Mouse (Mus musculus): ENCODE results near the gene Nr5a2. TPM values are rescaled to one million over a fixed set of nuclear protein-coding genes. Genes with fewer than 3 reads are reported as not detected.

The Nr5a2 gene
- total and polyA plus RNA-seq, 2 experiments from 2014 or later, result 0.43 to 2.6 TPM

DNA sequence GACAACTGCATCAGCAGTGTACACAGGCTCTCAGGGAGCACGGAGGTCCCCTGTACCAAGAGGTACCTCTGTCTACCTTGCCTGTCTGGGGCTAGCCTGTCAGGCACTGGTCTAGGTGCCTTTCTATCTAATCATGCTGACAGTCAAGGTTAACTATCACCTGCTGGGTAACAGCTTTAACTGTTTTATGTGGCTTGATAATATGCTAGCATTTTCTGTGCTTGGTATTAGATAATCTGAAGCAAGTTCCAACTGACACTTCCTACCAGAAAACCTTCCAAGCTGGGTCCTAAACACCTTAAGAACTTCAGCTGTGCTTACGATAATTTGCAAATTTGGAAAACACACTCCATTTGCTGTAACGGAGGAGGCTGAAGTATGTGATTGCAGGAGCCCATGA is 17.6 kb upstream of the Nr5a2 start:
- Histone ChIP-seq H3K27ac (ENCODE audit: low read depth, low read length) (no peak overlapping the region), H3K4me1 (ENCODE audit: insufficient read depth, low read length) (no peaks in the 10 kb centered on the region), H3K36me3 (ENCODE audit: insufficient read depth, low read length) (no peaks in the 10 kb centered on the region), H3K4me2 (ENCODE audit: low read depth, low read length, poor library complexity, severe bottlenecking) (no peak overlapping the region), H3K4me3 (ENCODE audit: low read depth, low read length) (no peak overlapping the region), H3K27me3 (ENCODE audit: insufficient read depth, low read length) (no peaks in the 10 kb centered on the region), H3K9ac (replicated peaks; ENCODE audit: low read length, poor library complexity, severe bottlenecking) (no peak overlapping the region), H3K9me3 (ENCODE audit: low read length) (no peaks in the 10 kb centered on the region)
- WGBS, result 79% methylated on average over 3 of the region's 3 CpGs
- ATAC-seq (ENCODE audit: low FRiP score), result no peak
- no peak for DNase-seq (ENCODE audit: low spot score)
- TF ChIP-seq CTCF (IDR thresholded peaks at IDR 0.05), result no peak

- no peak overlapping the region for H3K27ac ChIP-seq (ENCODE audit: low read depth, low read length)
- H3K4me3 ChIP-seq (ENCODE audit: low read depth, low read length), result no peak overlapping the region
- no peak for TF ChIP-seq CTCF (IDR thresholded peaks at IDR 0.05)
- no peaks in the 10 kb centered on the region for H3K36me3 ChIP-seq (ENCODE audit: insufficient read depth, low read length)
- no peak for DNase-seq (ENCODE audit: low spot score)
- H3K4me2 ChIP-seq (ENCODE audit: low read depth, low read length, poor library complexity, severe bottlenecking), result no peak overlapping the region
- no peak overlapping the region for H3K9ac ChIP-seq (replicated peaks; ENCODE audit: low read length, poor library complexity, severe bottlenecking)
- 82% methylated on average over 3 of the region's 3 CpGs for WGBS
- no peak for ATAC-seq (ENCODE audit: low FRiP score)
- no peaks in the 10 kb centered on the region for H3K27me3 ChIP-seq (ENCODE audit: insufficient read depth, low read length)
- no peaks in the 10 kb centered on the region for H3K9me3 ChIP-seq (ENCODE audit: low read length)
- no peaks in the 10 kb centered on the region for H3K4me1 ChIP-seq (ENCODE audit: insufficient read depth, low read length)
These were observed 13.8 kb upstream of the Nr5a2 start for GRCm38 (mm10) chr1:136974040-136974439.

- Histone ChIP-seq H3K4me3 (ENCODE audit: low read depth, low read length) (no peak overlapping the region), H3K36me3 (ENCODE audit: insufficient read depth, low read length) (no peaks in the 10 kb centered on the region), H3K9me3 (ENCODE audit: low read length) (no peaks in the 10 kb centered on the region), H3K27me3 (ENCODE audit: insufficient read depth, low read length) (no peaks in the 10 kb centered on the region), H3K27ac (ENCODE audit: low read depth, low read length) (no peak overlapping the region), H3K4me2 (ENCODE audit: low read depth, low read length, poor library complexity, severe bottlenecking) (no peak overlapping the region), H3K4me1 (ENCODE audit: insufficient read depth, low read length) (no peaks in the 10 kb centered on the region), H3K9ac (replicated peaks; ENCODE audit: low read length, poor library complexity, severe bottlenecking) (no peak overlapping the region)
- WGBS, result 93% methylated on average over 5 of the region's 5 CpGs
- no peak for TF ChIP-seq CTCF (IDR thresholded peaks at IDR 0.05)
- DNase-seq (ENCODE audit: low spot score) (no peak), ATAC-seq (ENCODE audit: low FRiP score) (no peak)
These were observed 12.8 kb upstream of the Nr5a2 start for GRCm38 (mm10) chr1:136973016-136973415.

DNA sequence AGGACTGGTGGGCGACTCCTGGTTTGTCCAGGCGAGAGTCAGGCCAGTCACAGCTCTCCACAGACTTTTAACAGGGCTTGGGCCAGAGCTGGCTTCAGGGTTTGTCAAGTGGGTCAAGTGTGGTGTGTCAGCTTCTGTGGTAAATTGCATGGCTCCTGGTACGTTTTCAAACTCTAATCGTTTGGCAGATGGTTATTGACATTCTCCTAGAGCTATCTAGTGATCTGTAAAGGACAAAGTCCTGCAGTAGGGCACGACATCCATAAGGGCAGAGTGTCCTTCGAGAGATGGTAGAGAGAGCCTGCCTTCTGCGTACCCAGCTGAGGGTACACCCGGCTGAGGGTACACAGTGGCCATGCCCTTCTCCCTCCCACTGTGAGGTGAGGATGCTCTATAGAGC is 10.7 kb upstream of the Nr5a2 start:
- Histone ChIP-seq H3K9ac (replicated peaks; ENCODE audit: low read length, poor library complexity, severe bottlenecking) (no peak overlapping the region), H3K4me1 (ENCODE audit: insufficient read depth, low read length) (no peaks in the 10 kb centered on the region), H3K27me3 (ENCODE audit: insufficient read depth, low read length) (no peaks in the 10 kb centered on the region), H3K27ac (ENCODE audit: low read depth, low read length) (no peak overlapping the region), H3K36me3 (ENCODE audit: insufficient read depth, low read length) (no peaks in the 10 kb centered on the region), H3K4me2 (ENCODE audit: low read depth, low read length, poor library complexity, severe bottlenecking) (no peak overlapping the region), H3K9me3 (ENCODE audit: low read length) (no peaks in the 10 kb centered on the region), H3K4me3 (ENCODE audit: low read depth, low read length) (no peak overlapping the region)
- no peak for ATAC-seq (ENCODE audit: low FRiP score)
- WGBS, result 91% methylated on average over 8 of the region's 8 CpGs
- DNase-seq (ENCODE audit: low spot score), result no peak
- no peak for TF ChIP-seq CTCF (IDR thresholded peaks at IDR 0.05)

- no peak overlapping the region for H3K9ac ChIP-seq (replicated peaks; ENCODE audit: low read length, poor library complexity, severe bottlenecking)
- H3K4me3 ChIP-seq (ENCODE audit: low read depth, low read length), result no peak overlapping the region
- ATAC-seq (ENCODE audit: low FRiP score) (no peak), DNase-seq (ENCODE audit: low spot score) (no peak)
- H3K4me1 ChIP-seq (ENCODE audit: insufficient read depth, low read length), result no peaks in the 10 kb centered on the region
- no peaks in the 10 kb centered on the region for H3K27me3 ChIP-seq (ENCODE audit: insufficient read depth, low read length)
- WGBS, result 75% methylated on average over 12 of the region's 12 CpGs
- H3K36me3 ChIP-seq (ENCODE audit: insufficient read depth, low read length), result no peaks in the 10 kb centered on the region
- H3K27ac ChIP-seq (ENCODE audit: low read depth, low read length), result no peak overlapping the region
- no peaks in the 10 kb centered on the region for H3K9me3 ChIP-seq (ENCODE audit: low read length)
- TF ChIP-seq CTCF (IDR thresholded peaks at IDR 0.05), result no peak
- no peak overlapping the region for H3K4me2 ChIP-seq (ENCODE audit: low read depth, low read length, poor library complexity, severe bottlenecking)
These were observed 6.6 kb upstream of the Nr5a2 start for GRCm38 (mm10) chr1:136966728-136967386.

- ATAC-seq (ENCODE audit: low FRiP score) (no peak), DNase-seq (ENCODE audit: low spot score) (no peak)
- H3K9ac ChIP-seq (replicated peaks; ENCODE audit: low read length, poor library complexity, severe bottlenecking), result no peak overlapping the region
- no peak overlapping the region for H3K4me3 ChIP-seq (ENCODE audit: low read depth, low read length)
- H3K36me3 ChIP-seq (ENCODE audit: insufficient read depth, low read length), result no peaks in the 10 kb centered on the region
- no peak overlapping the region for H3K27ac ChIP-seq (ENCODE audit: low read depth, low read length)
- no peak for TF ChIP-seq CTCF (IDR thresholded peaks at IDR 0.05)
- no peaks in the 10 kb centered on the region for H3K9me3 ChIP-seq (ENCODE audit: low read length)
- peaks cover 25% of the 10 kb centered on the region for H3K27me3 ChIP-seq (ENCODE audit: insufficient read depth, low read length)
- no peaks in the 10 kb centered on the region for H3K4me1 ChIP-seq (ENCODE audit: insufficient read depth, low read length)
- WGBS, result 80% methylated on average over 1 of the region's 1 CpGs
- no peak overlapping the region for H3K4me2 ChIP-seq (ENCODE audit: low read depth, low read length, poor library complexity, severe bottlenecking)
These were observed 757 bp downstream of the Nr5a2 start for GRCm38 (mm10) chr1:136959491-136959890.
